Mouse (Mus musculus): Measurements from ENCODE around the gene Acadvl. TPM values are rescaled to one million over a fixed set of nuclear protein-coding genes. Genes with fewer than 3 reads are reported as not detected.
A peak's percentile ranks its signal among the peaks of the same experiment; 100 is the strongest.

The Acadvl gene
- polyA plus RNA-seq, 1 experiment from 2014 or later = 235 TPM

DNA sequence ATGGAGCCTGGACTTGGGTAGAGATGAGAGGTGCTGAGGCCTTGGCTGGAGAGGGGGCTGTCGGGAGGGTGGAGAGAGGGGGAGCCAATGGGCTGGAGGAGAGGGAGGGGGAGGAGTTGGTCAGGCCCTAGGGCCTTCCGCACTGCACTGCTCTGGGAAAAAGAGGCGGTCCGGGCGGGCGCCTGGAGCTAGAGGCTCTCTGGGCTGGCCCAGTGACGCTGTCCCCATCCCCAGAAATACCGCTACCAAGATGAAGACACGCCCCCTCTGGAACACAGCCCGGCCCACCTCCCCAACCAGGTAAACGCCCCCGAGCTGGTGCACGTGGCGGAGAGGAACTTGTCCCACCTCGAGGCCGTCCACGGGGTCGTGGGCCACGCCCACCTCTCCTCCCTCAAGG is 11.5 kb upstream of the Acadvl start:
- WGBS = 7% methylated on average over 18 of the region's 19 CpGs
- ATAC-seq (replicated peaks; ENCODE audit: insufficient number of reproducible peaks, insufficient read depth, low FRiP score, low read depth) = peak; percentile 54
- H3K4me1 ChIP-seq (replicated peaks) = peaks cover 55% of the 10 kb centered on the region
- peak overlapping the region; percentile 40 for H3K4me3 ChIP-seq
- H3K4me2 ChIP-seq = peak overlapping the region; percentile 54
- H3K27me3 ChIP-seq = no peaks in the 10 kb centered on the region
- peaks cover 8% of the 10 kb centered on the region for H3K36me3 ChIP-seq
- no peak overlapping the region for H3K9ac ChIP-seq
- peak overlapping the region; percentile 62 for H3K27ac ChIP-seq
- H3K9me3 ChIP-seq (replicated peaks) = no peaks in the 10 kb centered on the region

DNA sequence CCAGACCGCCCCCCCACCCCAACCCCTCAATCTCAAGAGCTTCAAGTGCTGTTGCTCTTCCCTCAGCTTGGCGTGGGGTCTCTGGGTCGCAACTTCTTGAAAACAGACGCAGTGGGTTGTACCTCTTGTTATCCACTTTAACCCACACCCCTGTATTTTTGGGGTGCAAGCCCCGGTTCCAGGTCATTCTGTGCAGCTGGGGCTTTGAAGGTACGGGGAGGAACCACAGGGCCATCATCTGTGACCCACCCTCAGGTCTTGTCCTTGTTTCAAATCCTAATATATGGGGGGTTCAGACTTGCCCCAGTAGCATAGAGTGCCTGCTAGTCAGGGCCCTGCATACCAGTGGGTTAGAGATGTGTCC is 8.9 kb upstream of the Acadvl start:
- no peak for ATAC-seq (replicated peaks; ENCODE audit: insufficient number of reproducible peaks, insufficient read depth, low FRiP score, low read depth)
- H3K9ac ChIP-seq = peak overlapping the region; percentile 28; the same call in 1 of the 2 replicates
- WGBS = 19% methylated on average over 6 of the region's 6 CpGs
- no peak overlapping the region for H3K27ac ChIP-seq
- H3K36me3 ChIP-seq = no peaks in the 10 kb centered on the region
- no peaks in the 10 kb centered on the region for H3K9me3 ChIP-seq (replicated peaks)
- peak overlapping the region; percentile 43 for H3K4me3 ChIP-seq
- H3K4me1 ChIP-seq (replicated peaks) = peaks cover 70% of the 10 kb centered on the region
- peak overlapping the region; percentile 67 for H3K4me2 ChIP-seq
- H3K27me3 ChIP-seq = no peaks in the 10 kb centered on the region

DNA sequence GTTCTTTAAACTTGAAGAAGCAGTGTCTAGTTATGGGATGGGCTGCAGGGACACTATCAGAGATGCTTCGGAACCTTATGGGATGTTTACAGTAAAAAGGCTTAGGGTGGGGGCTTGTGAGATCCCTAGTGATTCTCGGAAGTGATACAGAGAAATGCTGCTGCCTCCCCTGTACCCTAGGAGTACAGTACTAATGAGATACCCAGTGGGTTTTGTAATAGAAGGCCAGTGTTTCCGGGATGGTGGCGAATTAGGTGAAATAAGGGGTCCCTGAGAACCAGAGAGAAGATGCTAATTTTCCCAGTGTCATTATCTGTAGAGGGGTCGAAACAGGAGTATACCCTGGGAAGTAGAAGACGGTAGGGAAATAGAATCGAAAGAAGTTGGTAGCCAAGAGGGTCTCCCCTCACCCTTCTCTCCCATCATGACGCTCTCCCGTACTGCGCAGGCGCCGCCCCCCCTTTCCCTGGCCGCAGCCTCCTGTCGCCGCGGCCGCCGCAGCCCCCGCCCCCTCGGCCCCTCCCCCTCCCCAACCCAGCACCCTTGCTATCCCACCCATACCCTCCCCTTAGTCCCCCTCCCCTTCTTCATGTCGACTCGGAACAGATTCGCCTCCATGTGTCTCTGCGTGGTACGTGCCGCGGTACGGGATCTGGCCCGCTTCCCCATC is 8.4 kb upstream of the Acadvl start:
- Histone ChIP-seq H3K27me3 (no peaks in the 10 kb centered on the region), H3K4me1 (replicated peaks) (peaks cover 69% of the 10 kb centered on the region), H3K27ac (no peak overlapping the region), H3K36me3 (no peaks in the 10 kb centered on the region), H3K4me2 (peak overlapping the region; percentile 67), H3K9me3 (replicated peaks) (no peaks in the 10 kb centered on the region), H3K4me3 (peak overlapping the region; percentile 43), H3K9ac (peak overlapping the region; percentile 28; the same call in 1 of the 2 replicates)
- no peak for ATAC-seq (replicated peaks; ENCODE audit: insufficient number of reproducible peaks, insufficient read depth, low FRiP score, low read depth)
- WGBS = 5% methylated on average over 29 of the region's 29 CpGs

DNA sequence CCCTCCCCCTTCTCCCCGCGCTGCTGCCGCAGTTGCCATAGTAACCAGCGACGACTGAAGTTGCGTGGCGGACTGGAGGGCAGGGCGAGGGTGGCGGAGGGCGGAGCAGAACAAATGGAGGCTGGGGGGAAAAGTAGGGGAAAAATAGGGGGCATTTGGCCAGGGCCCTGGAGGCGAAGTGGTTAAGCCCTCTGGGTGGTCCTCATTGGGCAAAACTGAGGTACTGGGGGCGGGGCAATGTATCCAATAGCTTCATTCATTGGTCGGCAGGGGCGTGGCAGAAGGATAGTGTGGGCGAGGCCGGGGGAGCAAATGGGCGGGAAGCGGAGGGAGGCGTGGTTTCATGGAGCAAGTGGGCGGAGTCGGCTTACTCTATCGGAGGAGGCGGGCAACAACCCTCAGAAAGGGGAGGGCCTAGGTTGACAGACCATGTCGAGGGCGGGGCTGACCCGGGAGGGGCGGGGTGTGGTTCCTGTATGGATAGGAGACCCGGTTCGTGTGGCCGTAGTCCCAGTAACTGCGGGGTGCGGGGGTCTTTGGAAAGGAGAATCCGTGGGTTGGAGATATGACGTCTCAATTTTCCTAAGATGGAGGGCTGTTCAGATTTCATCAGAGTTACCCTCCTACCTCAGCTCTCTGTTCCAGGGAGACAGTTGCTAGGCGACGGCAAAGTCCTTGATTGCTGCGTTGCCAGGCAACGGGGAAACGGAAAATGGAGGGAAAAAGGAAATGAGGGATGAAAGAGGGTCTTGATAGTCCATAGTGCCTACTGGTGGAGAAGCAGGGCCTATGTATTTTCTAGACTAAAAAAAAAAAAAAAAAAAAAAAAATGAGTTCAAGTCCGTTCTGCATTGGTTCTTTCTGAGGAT is 6.3 kb upstream of the Acadvl start:
- Histone ChIP-seq H3K9ac (peak overlapping the region; percentile 39), H3K4me2 (peak overlapping the region; percentile 95), H3K4me3 (peak overlapping the region; percentile 61), H3K27ac (peak overlapping the region; percentile 82), H3K36me3 (no peaks in the 10 kb centered on the region), H3K9me3 (replicated peaks) (no peaks in the 10 kb centered on the region), H3K27me3 (no peaks in the 10 kb centered on the region), H3K4me1 (replicated peaks) (peaks cover 63% of the 10 kb centered on the region)
- 3% methylated on average over 40 of the region's 40 CpGs for WGBS
- peak; percentile 69 for ATAC-seq (replicated peaks; ENCODE audit: insufficient number of reproducible peaks, insufficient read depth, low FRiP score, low read depth)

DNA sequence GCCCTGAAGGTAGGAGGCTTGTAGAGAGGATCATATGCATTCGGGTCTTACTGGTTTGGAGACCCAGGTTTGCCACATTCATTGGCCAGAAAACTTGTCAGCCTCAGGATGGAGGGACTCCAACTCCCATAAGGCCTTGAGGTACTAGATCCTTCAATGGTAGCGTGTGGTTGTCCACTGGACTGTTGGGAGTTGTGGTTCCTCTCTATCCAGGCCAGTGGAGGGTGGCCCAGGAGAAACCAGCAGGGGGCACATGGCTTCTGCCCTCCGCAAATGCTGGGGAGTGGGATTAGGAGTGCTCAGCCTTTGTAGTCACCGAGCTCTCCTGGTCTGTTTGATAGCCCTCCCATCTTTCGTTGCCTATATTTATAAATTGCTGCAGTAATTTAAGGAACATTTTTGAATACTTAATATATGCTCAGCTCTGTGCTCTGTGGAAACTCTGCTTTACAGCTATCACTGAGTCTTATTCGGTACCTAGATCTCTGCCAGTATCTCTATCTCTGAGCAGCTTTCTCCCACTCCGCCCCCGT is 5.6 kb upstream of the Acadvl start:
- WGBS = under 1% methylated on average over 8 of the region's 8 CpGs

DNA sequence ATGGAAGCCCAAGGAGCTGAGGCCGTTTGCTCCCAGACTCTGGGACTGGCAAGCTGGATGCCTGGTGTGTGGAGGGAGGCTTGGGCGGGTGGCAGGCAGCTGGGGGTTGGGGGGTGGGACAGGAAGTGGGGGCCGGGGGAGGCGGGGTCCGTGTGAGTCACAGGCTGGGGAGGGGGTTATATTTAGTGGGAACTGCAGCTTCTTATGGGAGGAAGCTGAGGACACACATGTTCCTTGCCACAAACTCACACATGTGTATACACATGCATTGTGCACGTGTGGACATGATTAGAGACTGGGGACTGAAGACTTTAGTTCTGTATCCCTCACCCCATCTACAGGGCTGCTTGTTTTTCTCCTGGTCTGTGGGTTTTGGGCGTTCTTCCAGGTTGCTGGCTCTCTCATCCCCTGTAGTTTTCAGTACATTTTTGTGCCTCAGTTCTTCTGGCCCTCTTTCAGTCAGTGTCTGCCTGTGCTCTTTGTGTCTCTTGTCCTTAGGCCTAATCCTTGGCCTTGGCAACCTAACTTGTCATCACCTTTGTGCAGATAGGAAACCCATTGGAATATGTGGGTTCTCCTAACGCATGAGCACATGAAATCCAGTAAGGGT is 4.9 kb upstream of the Acadvl start:
- no peak for ATAC-seq (replicated peaks; ENCODE audit: insufficient number of reproducible peaks, insufficient read depth, low FRiP score, low read depth)
- Histone ChIP-seq H3K27ac (peak overlapping the region; percentile 82), H3K4me2 (peak overlapping the region; percentile 95), H3K27me3 (no peaks in the 10 kb centered on the region), H3K4me1 (replicated peaks) (peaks cover 56% of the 10 kb centered on the region), H3K9ac (no peak overlapping the region; the same call in 1 of the 2 replicates), H3K9me3 (replicated peaks) (no peaks in the 10 kb centered on the region), H3K36me3 (no peaks in the 10 kb centered on the region), H3K4me3 (peak overlapping the region; percentile 61)
- 17% methylated on average over 8 of the region's 8 CpGs for WGBS

More for the DNA sequence above, 5.6 kb upstream of the Acadvl start:
- Histone ChIP-seq H3K36me3 (no peaks in the 10 kb centered on the region), H3K9ac (peak overlapping the region; percentile 39), H3K27me3 (no peaks in the 10 kb centered on the region), H3K4me3 (peak overlapping the region; percentile 61), H3K4me1 (replicated peaks) (peaks cover 56% of the 10 kb centered on the region), H3K27ac (peak overlapping the region; percentile 82), H3K4me2 (peak overlapping the region; percentile 95), H3K9me3 (replicated peaks) (no peaks in the 10 kb centered on the region)
- ATAC-seq (replicated peaks; ENCODE audit: insufficient number of reproducible peaks, insufficient read depth, low FRiP score, low read depth) = peak; percentile 85

DNA sequence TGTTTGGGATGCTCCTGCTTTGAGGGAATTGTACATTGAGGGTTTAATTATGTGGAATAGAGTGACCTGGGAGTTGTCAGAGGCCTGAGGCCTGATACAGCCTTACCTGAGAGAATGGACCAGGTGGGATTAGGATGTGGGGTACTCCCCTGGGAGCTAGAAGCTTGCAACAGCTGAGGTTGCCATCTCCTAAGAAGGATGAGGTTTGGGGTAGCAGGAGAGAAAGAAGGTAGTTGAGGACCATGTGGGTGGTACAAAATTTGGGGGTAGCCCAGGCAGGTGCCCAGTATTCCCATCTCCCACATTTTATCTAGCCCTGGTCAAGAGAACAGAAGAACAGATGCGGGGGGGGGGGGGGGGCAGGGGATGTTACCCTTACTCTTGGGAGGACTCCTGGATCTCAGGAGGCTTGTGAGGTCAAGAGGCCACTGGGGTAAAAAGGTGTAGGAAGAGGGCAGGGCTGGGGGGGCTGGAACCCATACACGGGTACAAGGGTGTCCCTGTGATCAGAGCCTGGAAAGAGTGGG is 4.3 kb upstream of the Acadvl start:
- no peaks in the 10 kb centered on the region for H3K27me3 ChIP-seq
- ATAC-seq (replicated peaks; ENCODE audit: insufficient number of reproducible peaks, insufficient read depth, low FRiP score, low read depth) = no peak
- WGBS = 6% methylated on average over 2 of the region's 2 CpGs
- peak overlapping the region; percentile 61 for H3K4me3 ChIP-seq
- H3K9ac ChIP-seq = no peak overlapping the region
- H3K27ac ChIP-seq = peak overlapping the region; percentile 82
- H3K36me3 ChIP-seq = no peaks in the 10 kb centered on the region
- peaks cover 58% of the 10 kb centered on the region for H3K4me1 ChIP-seq (replicated peaks)
- H3K4me2 ChIP-seq = peak overlapping the region; percentile 95
- H3K9me3 ChIP-seq (replicated peaks) = no peaks in the 10 kb centered on the region

DNA sequence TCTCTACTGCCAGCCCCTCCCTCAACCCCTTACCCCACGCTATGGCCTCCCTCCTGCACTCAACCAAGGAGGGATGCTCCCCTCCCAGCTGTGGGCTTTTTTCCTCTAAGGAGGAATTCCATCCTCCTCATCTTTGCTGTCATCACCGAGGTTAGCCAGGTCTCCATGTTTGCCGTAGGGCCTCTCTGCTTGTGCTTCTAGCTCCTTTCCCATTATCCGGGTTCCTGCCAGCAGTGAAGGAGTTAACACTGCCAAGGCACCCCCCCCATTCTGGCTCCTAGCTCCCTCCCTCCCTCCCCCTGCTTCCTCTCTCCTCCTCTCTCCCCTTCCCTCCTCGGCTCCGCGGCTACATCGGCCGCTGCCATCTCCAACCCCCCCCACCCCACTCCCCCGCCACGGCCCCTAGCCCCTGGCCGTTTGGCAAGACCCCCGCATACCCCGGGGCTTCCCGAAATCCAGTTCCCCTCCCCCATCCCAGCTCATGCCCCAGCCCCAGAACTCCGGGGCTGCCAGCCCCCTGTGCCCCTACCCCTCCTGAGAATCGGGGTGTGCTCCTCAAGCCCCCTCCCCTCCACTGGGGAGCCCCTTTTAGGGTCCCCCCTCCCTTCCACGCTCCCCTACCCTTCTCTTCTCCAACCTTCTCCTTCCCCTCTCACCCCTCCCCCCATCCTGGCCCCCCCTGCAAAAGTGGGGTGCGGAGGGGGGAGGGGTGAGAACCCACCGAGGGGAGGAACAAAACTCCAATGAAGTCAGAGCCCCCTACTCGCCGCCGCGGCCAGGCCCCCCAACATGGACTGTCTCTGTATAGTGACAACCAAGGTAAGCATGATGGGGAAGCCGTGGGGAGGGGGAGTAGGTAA is 3.1 kb upstream of the Acadvl start:
- ATAC-seq (replicated peaks; ENCODE audit: insufficient number of reproducible peaks, insufficient read depth, low FRiP score, low read depth) = no peak
- under 1% methylated on average over 23 of the region's 25 CpGs for WGBS
- Histone ChIP-seq H3K4me1 (replicated peaks) (peaks cover 60% of the 10 kb centered on the region), H3K9ac (peak overlapping the region; percentile 73), H3K27ac (peak overlapping the region; percentile 82), H3K9me3 (replicated peaks) (no peaks in the 10 kb centered on the region), H3K27me3 (no peaks in the 10 kb centered on the region), H3K4me3 (peak overlapping the region; percentile 61), H3K4me2 (peak overlapping the region; percentile 95), H3K36me3 (peaks cover 7% of the 10 kb centered on the region; the same call in 1 of the 2 replicates)

DNA sequence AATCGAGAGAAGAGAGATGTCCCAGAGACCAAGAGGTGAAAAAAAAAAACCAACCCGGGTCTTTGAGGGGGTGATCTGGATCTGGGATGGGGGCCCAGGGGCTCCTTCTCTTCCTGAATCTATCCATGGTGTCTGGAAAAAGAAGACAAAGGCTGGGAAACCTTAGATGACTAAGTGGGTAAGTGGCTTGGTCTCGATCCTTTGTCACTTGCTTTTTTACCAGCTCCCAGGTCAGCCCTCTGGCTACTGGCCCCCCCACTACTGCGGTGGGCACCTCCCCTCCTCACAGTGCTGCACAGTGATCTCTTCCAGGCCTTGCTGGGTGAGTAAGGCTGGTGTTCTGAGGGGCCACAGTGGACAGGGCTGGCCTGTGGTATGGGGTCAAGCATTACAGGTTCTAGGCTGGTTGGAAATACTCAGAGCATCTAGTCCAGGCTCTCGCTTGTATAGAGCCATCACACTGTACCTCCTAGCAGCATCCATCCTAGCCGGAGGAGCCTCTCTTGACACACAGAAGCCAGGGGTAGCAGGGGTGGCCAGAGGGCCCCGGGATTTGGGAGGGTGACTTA is 2.1 kb upstream of the Acadvl start:
- H3K4me1 ChIP-seq (replicated peaks) = peaks cover 59% of the 10 kb centered on the region
- peaks cover 18% of the 10 kb centered on the region for H3K36me3 ChIP-seq
- no peaks in the 10 kb centered on the region for H3K9me3 ChIP-seq (replicated peaks)
- WGBS = 47% methylated on average over 7 of the region's 7 CpGs
- H3K4me3 ChIP-seq = no peak overlapping the region
- no peaks in the 10 kb centered on the region for H3K27me3 ChIP-seq
- peak overlapping the region; percentile 19; the same call in 1 of the 2 replicates for H3K9ac ChIP-seq
- no peak overlapping the region for H3K27ac ChIP-seq
- peak overlapping the region; percentile 95; the same call in 1 of the 2 replicates for H3K4me2 ChIP-seq
- ATAC-seq (replicated peaks; ENCODE audit: insufficient number of reproducible peaks, insufficient read depth, low FRiP score, low read depth) = no peak

DNA sequence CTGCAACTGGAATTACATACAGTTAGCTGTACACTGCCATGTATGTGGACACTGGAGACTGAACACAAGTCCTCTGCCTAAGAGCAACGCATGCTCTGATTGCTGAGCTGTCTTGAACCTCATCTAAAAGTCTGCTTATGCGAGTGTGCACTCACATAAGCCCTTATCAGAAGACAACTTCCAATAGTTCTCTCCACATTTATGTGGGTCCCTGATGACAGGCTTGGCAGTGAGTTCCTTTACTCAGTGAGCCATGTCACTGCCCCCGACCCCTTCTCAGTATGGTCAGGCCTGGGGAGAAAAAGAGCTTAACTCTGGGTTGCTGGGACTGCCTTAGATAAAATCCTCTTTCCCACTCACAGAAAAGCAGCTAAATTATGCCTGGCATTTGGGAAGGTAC is 1.5 kb upstream of the Acadvl start, which contains the start of gene Dlg4:
Dlg4 (plus strand) TSS at position 274 of the 400 bp plus-strand sequence.
- H3K9ac ChIP-seq = peak within 1 kb of the TSS; percentile 19; the same call in 1 of the 2 replicates

More for the DNA sequence above, 1.5 kb upstream of the Acadvl start, which contains the start of gene Dlg4:
- peaks cover 24% of the 10 kb centered on the region for H3K36me3 ChIP-seq
- no peaks in the 10 kb centered on the region for H3K9me3 ChIP-seq (replicated peaks)
- no peaks in the 10 kb centered on the region for H3K27me3 ChIP-seq
- ATAC-seq (replicated peaks; ENCODE audit: insufficient number of reproducible peaks, insufficient read depth, low FRiP score, low read depth) = no peak
- H3K4me3 ChIP-seq = peak within 1 kb of the TSS; percentile 61
- H3K4me1 ChIP-seq (replicated peaks) = peaks cover 58% of the 10 kb centered on the region
- H3K27ac ChIP-seq = peak within 1 kb of the TSS; percentile 46; the same call in 1 of the 2 replicates
- WGBS = 65% methylated on average over 3 of the region's 3 CpGs
- H3K4me2 ChIP-seq = peak within 1 kb of the TSS; percentile 95

Data from heart, embryonic 15.5 days (tissue).